Mouse (Mus musculus) kidney, embryonic 16.5 days (tissue): ENCODE data around the gene Ccdc36. TPM values are rescaled to one million over a fixed set of nuclear protein-coding genes. Genes with fewer than 3 reads are reported as not detected.

Experiments used
- ATAC-seq: fragments of 200-750 bp; cut with Nextera tagmentation; 2 replicates; pipeline ENCODE4 v1.8.0; 2017; ENCODE audit warnings: moderate TSS enrichment; ENCODE audit not compliant: low FRiP score, low TSS enrichment
- H3K27ac ChIP-seq: fragments of 300-500 bp; sonication (generic); 2 replicates; pipeline ENCODE4 v1.5.1; 2014; ENCODE audit warnings: low read length
- H3K27me3 ChIP-seq: fragments of 300-500 bp; sonication (generic); 2 replicates; pipeline ENCODE4 v1.6.1; 2014; ENCODE audit warnings: low read length, control low read depth, mixed read lengths; ENCODE audit not compliant: insufficient read depth
- H3K36me3 ChIP-seq: fragments of 300-500 bp; sonication (generic); 2 replicates; pipeline ENCODE4 v1.6.1; 2014; ENCODE audit warnings: low read length, control low read depth, mixed read lengths; ENCODE audit not compliant: insufficient read depth
- H3K4me1 ChIP-seq: fragments of 300-500 bp; sonication (generic); 2 replicates; pipeline ENCODE4 v1.6.1; 2014; ENCODE audit warnings: low read length, control low read depth, mixed read lengths; ENCODE audit not compliant: insufficient read depth
- H3K4me2 ChIP-seq: fragments of 300-500 bp; sonication (generic); replicated peaks from 2 replicates; pipeline ENCODE4 v1.6.1; 2014; ENCODE audit warnings: low read depth, low read length
- H3K4me3 ChIP-seq: fragments of 300-500 bp; sonication (generic); 2 replicates; pipeline ENCODE4 v1.5.1; 2014; ENCODE audit warnings: mild to moderate bottlenecking, low read length
- H3K9ac ChIP-seq: fragments of 300-500 bp; sonication (generic); replicated peaks from 2 replicates; pipeline ENCODE4 v1.6.1; 2014; ENCODE audit warnings: low read length
- H3K9me3 ChIP-seq: fragments of 300-500 bp; sonication (generic); 2 replicates; pipeline ENCODE4 v1.6.1; 2016; ENCODE audit warnings: low read length, control low read depth
- WGBS: fragments of 180-500 bp; shearing (Covaris S2); extraction: QIAGEN DNeasy Blood & Tissue Kit; methylation state at CpG from one replicate; pipeline ENCODE4 v1.1.7; 2014; 5-methylcytosine and 5-hydroxymethylcytosine counted together
- polyA plus RNA-seq: library from polyadenylated mRNA; unstranded; fragments of >200 nt; fragmentation: Nextera tagmentation; extraction: Ambion mirVana; gene quantifications from 2 replicates; pipeline ENCODE4 v1.2.1, GENCODE M21; 2015

Ccdc36 gene
- 1.5 and 1.7 TPM in 2 replicates for polyA plus RNA-seq

- no peaks in the 10 kb centered on the region for H3K27me3 ChIP-seq
- H3K9me3 ChIP-seq: no peaks in the 10 kb centered on the region
- no peaks in the 10 kb centered on the region for H3K4me1 ChIP-seq
- H3K36me3 ChIP-seq: no peaks in the 10 kb centered on the region
- no peak within 1 kb of the TSS for H3K4me2 ChIP-seq
- H3K9ac ChIP-seq: no peak within 1 kb of the TSS
- no peak within 1 kb of the TSS for H3K27ac ChIP-seq
- ATAC-seq: no peak
- no peak within 1 kb of the TSS for H3K4me3 ChIP-seq
Observed at GRCm38 (mm10) chr9:108428384-108428783, at the start of gene Ccdc36. Gene Ccdc36 (minus strand): TSS chr9:108428484.

GRCm38 (mm10) chr9:108474528-108474927 is 46.2 kb upstream of the Ccdc36 start:
- Histone ChIP-seq H3K36me3 (no peaks in the 10 kb centered on the region), H3K27ac (no peak overlapping the region), H3K4me2 (no peak overlapping the region), H3K4me1 (peaks cover 7% of the 10 kb centered on the region), H3K4me3 (no peak overlapping the region), H3K27me3 (no peaks in the 10 kb centered on the region), H3K9me3 (no peaks in the 10 kb centered on the region), H3K9ac (no peak overlapping the region)
- 62% methylated on average over 1 of the region's 1 CpGs for WGBS
- ATAC-seq: no peak

GRCm38 (mm10) chr9:108469845-108470244 is 41.6 kb upstream of the Ccdc36 start:
- Histone ChIP-seq H3K4me3 (no peak overlapping the region), H3K4me2 (no peak overlapping the region), H3K27me3 (no peaks in the 10 kb centered on the region), H3K36me3 (peaks cover 22% of the 10 kb centered on the region; the same call in 1 of the 2 replicates), H3K9ac (no peak overlapping the region), H3K27ac (no peak overlapping the region), H3K9me3 (peaks cover 4% of the 10 kb centered on the region; the same call in 1 of the 2 replicates), H3K4me1 (no peaks in the 10 kb centered on the region)
- WGBS: 43% methylated on average over 4 of the region's 4 CpGs
- ATAC-seq: no peak

DNA sequence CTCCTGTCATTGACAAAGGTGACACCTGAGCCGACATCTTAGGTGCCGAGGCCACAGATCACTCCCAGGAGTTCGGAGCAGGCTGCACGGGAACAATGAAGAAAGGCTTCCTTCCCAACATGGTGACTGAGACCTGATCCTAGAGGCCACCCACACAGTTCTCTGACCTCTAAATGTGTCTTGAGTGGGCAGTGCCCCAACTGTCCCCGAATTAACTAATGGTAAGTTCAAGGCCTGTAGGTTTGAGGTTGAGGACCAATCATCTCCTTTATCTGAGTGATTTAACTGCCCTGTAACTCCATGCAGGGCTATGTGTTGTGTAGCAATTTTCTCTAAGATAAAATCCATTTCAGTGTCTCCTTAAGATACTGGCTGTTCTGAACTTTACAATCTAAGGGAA is 41.1 kb upstream of the Ccdc36 start:
- ATAC-seq: no peak
- Histone ChIP-seq H3K9me3 (peaks cover 4% of the 10 kb centered on the region; the same call in 1 of the 2 replicates), H3K36me3 (peaks cover 25% of the 10 kb centered on the region; the same call in 1 of the 2 replicates), H3K4me3 (no peak overlapping the region), H3K27me3 (no peaks in the 10 kb centered on the region), H3K4me2 (no peak overlapping the region), H3K4me1 (no peaks in the 10 kb centered on the region), H3K9ac (no peak overlapping the region), H3K27ac (no peak overlapping the region)
- WGBS: 25% methylated on average over 5 of the region's 5 CpGs

- H3K4me1 ChIP-seq: peaks cover 15% of the 10 kb centered on the region
- no peaks in the 10 kb centered on the region for H3K27me3 ChIP-seq
- H3K9me3 ChIP-seq: peaks cover 4% of the 10 kb centered on the region; the same call in 1 of the 2 replicates
- no peak overlapping the region for H3K9ac ChIP-seq
- no peak for ATAC-seq
- no peak overlapping the region for H3K4me3 ChIP-seq
- peaks cover 40% of the 10 kb centered on the region for H3K36me3 ChIP-seq
- H3K27ac ChIP-seq: no peak overlapping the region
- WGBS: 81% methylated on average over 2 of the region's 2 CpGs
- H3K4me2 ChIP-seq: no peak overlapping the region
Observed at GRCm38 (mm10) chr9:108466219-108466618, 37.9 kb upstream of the Ccdc36 start.

DNA sequence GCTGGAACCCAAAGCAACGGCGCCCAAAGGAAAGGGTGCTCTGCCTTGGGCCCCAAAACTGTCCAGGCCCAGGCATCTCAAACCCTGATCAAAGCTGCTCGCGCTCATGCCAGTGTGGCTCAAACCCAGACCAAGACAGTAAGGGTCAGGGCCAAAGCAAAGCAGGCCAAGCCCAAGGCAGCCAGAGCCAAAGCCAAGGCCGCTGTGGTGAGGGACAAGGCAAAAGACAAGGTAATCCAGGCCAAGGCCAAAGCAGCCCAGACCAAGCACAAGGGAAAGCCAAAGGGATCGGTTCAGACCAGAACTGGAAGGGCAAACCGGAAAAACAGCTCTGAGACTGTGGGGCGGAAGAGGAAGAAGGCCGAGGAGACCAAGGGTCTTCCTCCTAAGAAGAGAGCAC is 35.4 kb upstream of the Ccdc36 start:
- Histone ChIP-seq H3K4me3 (no peak overlapping the region), H3K27ac (no peak overlapping the region), H3K27me3 (no peaks in the 10 kb centered on the region), H3K4me2 (no peak overlapping the region), H3K36me3 (peaks cover 40% of the 10 kb centered on the region), H3K4me1 (peaks cover 17% of the 10 kb centered on the region), H3K9ac (no peak overlapping the region), H3K9me3 (peaks cover 4% of the 10 kb centered on the region; the same call in 1 of the 2 replicates)
- ATAC-seq: no peak
- 90% methylated on average over 9 of the region's 9 CpGs for WGBS

GRCm38 (mm10) chr9:108462192-108462591 is 33.9 kb upstream of the Ccdc36 start:
- H3K9ac ChIP-seq: 0 out of 2 replicates have a peak overlapping the region, but pooled peaks have one; percentile 7
- 52% methylated on average over 10 of the region's 10 CpGs for WGBS
- H3K36me3 ChIP-seq: peaks cover 35% of the 10 kb centered on the region
- H3K4me1 ChIP-seq: peaks cover 17% of the 10 kb centered on the region
- H3K9me3 ChIP-seq: no peaks in the 10 kb centered on the region
- H3K27ac ChIP-seq: peak overlapping the region; percentile 96
- peak overlapping the region; percentile 85 for H3K4me2 ChIP-seq
- H3K27me3 ChIP-seq: no peaks in the 10 kb centered on the region
- H3K4me3 ChIP-seq: no peak overlapping the region; the same call in 1 of the 2 replicates
- ATAC-seq: peak; percentile 46; the same call in 1 of the 2 replicates

DNA sequence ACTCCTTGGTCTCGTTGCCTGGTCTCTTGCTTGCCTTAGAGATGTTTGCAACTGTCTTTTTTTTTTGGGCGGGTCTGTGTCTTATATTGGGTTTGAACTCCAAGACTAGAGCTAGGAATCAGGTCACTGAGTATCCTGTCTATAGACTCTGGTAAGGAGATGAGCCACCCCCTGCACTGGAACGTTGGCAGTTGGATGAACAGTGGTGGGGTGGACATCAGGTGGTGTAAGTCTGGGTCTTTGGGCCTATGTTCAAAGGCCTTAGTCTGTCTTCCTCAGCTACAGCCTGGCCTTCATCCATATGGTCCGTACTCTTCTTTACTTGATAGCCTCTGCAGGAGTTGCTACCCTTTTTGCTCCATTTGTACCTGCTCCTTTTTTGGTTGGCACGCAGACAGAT is 33.4 kb upstream of the Ccdc36 start:
- Histone ChIP-seq H3K4me3 (peak overlapping the region; percentile 84), H3K4me2 (peak overlapping the region; percentile 85), H3K4me1 (peaks cover 17% of the 10 kb centered on the region), H3K9me3 (no peaks in the 10 kb centered on the region), H3K27me3 (no peaks in the 10 kb centered on the region), H3K9ac (peak overlapping the region; percentile 91; the same call in 1 of the 2 replicates), H3K36me3 (peaks cover 35% of the 10 kb centered on the region), H3K27ac (peak overlapping the region; percentile 96)
- 85% methylated on average over 5 of the region's 5 CpGs for WGBS
- no peak for ATAC-seq

DNA sequence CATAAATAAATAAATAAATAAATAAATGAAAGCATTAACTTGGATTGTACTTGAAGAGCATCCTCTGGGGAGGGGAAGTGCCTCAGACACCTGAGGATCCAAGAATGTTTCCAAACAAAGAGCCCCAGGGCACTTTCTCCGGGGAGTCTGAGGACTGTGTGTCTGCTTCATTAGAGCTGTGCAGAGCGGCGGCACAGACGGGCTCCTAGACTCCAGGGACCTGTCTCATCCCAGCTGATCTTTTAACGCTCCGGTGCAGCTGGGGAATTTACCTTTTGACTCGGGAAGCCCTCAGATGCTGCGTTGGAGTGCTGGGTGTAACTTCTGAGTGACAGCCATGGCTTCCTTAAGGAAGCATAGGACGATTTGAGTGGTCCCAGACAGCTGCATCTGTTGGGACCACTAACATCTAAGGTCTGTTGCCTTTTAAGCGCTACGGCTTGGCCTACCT is 32.9 kb upstream of the Ccdc36 start, which contains the start of gene Klhdc8b:
Gene Klhdc8b, minus strand, starts transcription at position 401 of the 451 bp plus-strand sequence.
- WGBS: 18% methylated on average over 11 of the region's 11 CpGs
- peak within 1 kb of the TSS; percentile 91 for H3K9ac ChIP-seq
- peaks cover 32% of the 10 kb centered on the region for H3K36me3 ChIP-seq
- peak within 1 kb of the TSS; percentile 85 for H3K4me2 ChIP-seq
- peaks cover 17% of the 10 kb centered on the region for H3K4me1 ChIP-seq
- H3K27me3 ChIP-seq: no peaks in the 10 kb centered on the region
- H3K27ac ChIP-seq: peak within 1 kb of the TSS; percentile 96
- ATAC-seq: peak; percentile 32
- no peaks in the 10 kb centered on the region for H3K9me3 ChIP-seq
- H3K4me3 ChIP-seq: peak within 1 kb of the TSS; percentile 84

- under 1% methylated on average over 46 of the region's 52 CpGs for WGBS
- Histone ChIP-seq H3K4me1 (peaks cover 17% of the 10 kb centered on the region), H3K27me3 (no peaks in the 10 kb centered on the region), H3K9me3 (no peaks in the 10 kb centered on the region), H3K9ac (peak within 1 kb of the TSS; percentile 91), H3K27ac (peak within 1 kb of the TSS; percentile 96), H3K4me2 (peak within 1 kb of the TSS; percentile 85), H3K4me3 (peak within 1 kb of the TSS; percentile 84), H3K36me3 (peaks cover 25% of the 10 kb centered on the region)
- ATAC-seq: peak; percentile 78
Observed at GRCm38 (mm10) chr9:108460319-108461178, 32.3 kb upstream of the Ccdc36 start, which contains the start of gene Ccdc71. Gene Ccdc71 (plus strand): TSS chr9:108460527.
